Mouse (Mus musculus): Measurements from ENCODE around the gene Utp20. TPM values are rescaled to one million over a fixed set of nuclear protein-coding genes. Genes with fewer than 3 reads are reported as not detected.

Utp20 gene
- polyA plus RNA-seq, 1 experiment from 2014 or later, result 15.6 TPM

GRCm38 (mm10) chr10:88712359-88712758 lies 114.2 kb downstream of the Utp20 start:
- no peaks in the 10 kb centered on the region for H3K4me1 ChIP-seq
- no peak overlapping the region for H3K27ac ChIP-seq
- WGBS, result 79% methylated on average over 6 of the region's 6 CpGs
- no peaks in the 10 kb centered on the region for H3K9me3 ChIP-seq
- H3K36me3 ChIP-seq, result no peaks in the 10 kb centered on the region
- no peak overlapping the region for H3K4me2 ChIP-seq
- H3K27me3 ChIP-seq, result no peaks in the 10 kb centered on the region
- no peak for ATAC-seq (ENCODE audit: borderline replicate concordance, extremely low read depth, low FRiP score, low TSS enrichment)
- no peak overlapping the region for H3K9ac ChIP-seq
- H3K4me3 ChIP-seq, result no peak overlapping the region

GRCm38 (mm10) chr10:88708671-88709523 lies 117.7 kb downstream of the Utp20 start:
- Histone ChIP-seq H3K4me3 (no peak overlapping the region), H3K9ac (no peak overlapping the region), H3K4me2 (no peak overlapping the region), H3K27me3 (no peaks in the 10 kb centered on the region), H3K4me1 (no peaks in the 10 kb centered on the region), H3K9me3 (no peaks in the 10 kb centered on the region), H3K36me3 (no peaks in the 10 kb centered on the region), H3K27ac (no peak overlapping the region)
- 56% methylated on average over 10 of the region's 10 CpGs for WGBS
- no peak for ATAC-seq (ENCODE audit: borderline replicate concordance, extremely low read depth, low FRiP score, low TSS enrichment)

GRCm38 (mm10) chr10:88700938-88701337 lies 125.7 kb downstream of the Utp20 start:
- no peaks in the 10 kb centered on the region for H3K27me3 ChIP-seq
- no peak overlapping the region for H3K9ac ChIP-seq
- H3K27ac ChIP-seq, result no peak overlapping the region
- no peaks in the 10 kb centered on the region for H3K4me1 ChIP-seq
- H3K4me3 ChIP-seq, result no peak overlapping the region
- no peaks in the 10 kb centered on the region for H3K9me3 ChIP-seq
- no peak for ATAC-seq (ENCODE audit: borderline replicate concordance, extremely low read depth, low FRiP score, low TSS enrichment)
- 64% methylated on average over 6 of the region's 6 CpGs for WGBS
- no peaks in the 10 kb centered on the region for H3K36me3 ChIP-seq
- H3K4me2 ChIP-seq, result no peak overlapping the region

Other genes starting within 250 kb of the Utp20 start
- 0.32 and 2.5 TPM in 2 replicates for gene Mybpc1, start 221.7 kb downstream of the Utp20 start, polyA plus RNA-seq (2015; fragmentation: Nextera tagmentation; extraction: Ambion mirVana)
- 0.18 and 0.81 TPM in 2 replicates for gene Spic, start 141.8 kb downstream of the Utp20 start, polyA plus RNA-seq (2015; fragmentation: Nextera tagmentation; extraction: Ambion mirVana)
- 204 and 207 TPM in 2 replicates for gene Arl1, start 95.9 kb downstream of the Utp20 start, polyA plus RNA-seq (2015; fragmentation: Nextera tagmentation; extraction: Ambion mirVana)
- 0.03 and 0.11 TPM in 2 replicates for gene Slc5a8, start 59.2 kb upstream of the Utp20 start, polyA plus RNA-seq (2015; fragmentation: Nextera tagmentation; extraction: Ambion mirVana)